Mouse (Mus musculus): Measurements from ENCODE around the gene Upk3bl. TPM values are rescaled to one million over a fixed set of nuclear protein-coding genes. Genes with fewer than 3 reads are reported as not detected.

The Upk3bl gene
- polyA plus RNA-seq, 1 experiment from 2014 or later: not detected

- ATAC-seq (ENCODE audit: low FRiP score, low TSS enrichment) (no peak), DNase-seq (no peak)
- no peaks in the 10 kb centered on the region for H3K9me3 ChIP-seq (ENCODE audit: control insufficient read depth, low read length)
- H3K9ac ChIP-seq (replicated peaks; ENCODE audit: low read length): no peak overlapping the region
- H3K36me3 ChIP-seq (ENCODE audit: control insufficient read depth, insufficient read depth, low read length): no peaks in the 10 kb centered on the region
- H3K27me3 ChIP-seq (ENCODE audit: control insufficient read depth, insufficient read depth, low read length): no peaks in the 10 kb centered on the region
- H3K4me1 ChIP-seq (ENCODE audit: control insufficient read depth, insufficient read depth, low read length): no peaks in the 10 kb centered on the region
- WGBS: 93% methylated on average over 5 of the region's 5 CpGs
- H3K4me3 ChIP-seq (replicated peaks; ENCODE audit: low read depth, low read length): no peak overlapping the region
- H3K27ac ChIP-seq (replicated peaks; ENCODE audit: low read depth, low read length): no peak overlapping the region
- no peak overlapping the region for H3K4me2 ChIP-seq (ENCODE audit: low read length)
Measured at GRCm38 (mm10) chr5:136075076-136075475, 20.8 kb downstream of the Upk3bl start.

GRCm38 (mm10) chr5:136076284-136076683, 22.0 kb downstream of the Upk3bl start:
- no peak for ATAC-seq (ENCODE audit: low FRiP score, low TSS enrichment)
- H3K9me3 ChIP-seq (ENCODE audit: control insufficient read depth, low read length): no peaks in the 10 kb centered on the region
- WGBS: 50% methylated on average over 7 of the region's 7 CpGs
- DNase-seq: peak; percentile 21
- no peak overlapping the region for H3K27ac ChIP-seq (replicated peaks; ENCODE audit: low read depth, low read length)
- no peaks in the 10 kb centered on the region for H3K4me1 ChIP-seq (ENCODE audit: control insufficient read depth, insufficient read depth, low read length)
- H3K4me3 ChIP-seq (replicated peaks; ENCODE audit: low read depth, low read length): no peak overlapping the region
- H3K27me3 ChIP-seq (ENCODE audit: control insufficient read depth, insufficient read depth, low read length): no peaks in the 10 kb centered on the region
- no peaks in the 10 kb centered on the region for H3K36me3 ChIP-seq (ENCODE audit: control insufficient read depth, insufficient read depth, low read length)
- H3K4me2 ChIP-seq (ENCODE audit: low read length): no peak overlapping the region
- no peak overlapping the region for H3K9ac ChIP-seq (replicated peaks; ENCODE audit: low read length)

GRCm38 (mm10) chr5:136077001-136077550, 22.8 kb downstream of the Upk3bl start:
- Histone ChIP-seq H3K9me3 (ENCODE audit: control insufficient read depth, low read length) (no peaks in the 10 kb centered on the region), H3K4me2 (ENCODE audit: low read length) (no peak overlapping the region), H3K9ac (replicated peaks; ENCODE audit: low read length) (no peak overlapping the region), H3K27ac (replicated peaks; ENCODE audit: low read depth, low read length) (no peak overlapping the region), H3K4me3 (replicated peaks; ENCODE audit: low read depth, low read length) (no peak overlapping the region), H3K27me3 (ENCODE audit: control insufficient read depth, insufficient read depth, low read length) (no peaks in the 10 kb centered on the region), H3K4me1 (ENCODE audit: control insufficient read depth, insufficient read depth, low read length) (no peaks in the 10 kb centered on the region), H3K36me3 (ENCODE audit: control insufficient read depth, insufficient read depth, low read length) (no peaks in the 10 kb centered on the region)
- WGBS: 89% methylated on average over 9 of the region's 9 CpGs
- DNase-seq (no peak), ATAC-seq (ENCODE audit: low FRiP score, low TSS enrichment) (no peak)

GRCm38 (mm10) chr5:136078136-136078535, 23.8 kb downstream of the Upk3bl start:
- Histone ChIP-seq H3K4me2 (ENCODE audit: low read length) (no peak overlapping the region), H3K9me3 (ENCODE audit: control insufficient read depth, low read length) (no peaks in the 10 kb centered on the region)
- no peak for DNase-seq

GRCm38 (mm10) chr5:136082345-136082744, 28.1 kb downstream of the Upk3bl start:
- Histone ChIP-seq H3K4me1 (ENCODE audit: control insufficient read depth, insufficient read depth, low read length) (peaks cover 21% of the 10 kb centered on the region), H3K9ac (replicated peaks; ENCODE audit: low read length) (no peak overlapping the region), H3K27me3 (ENCODE audit: control insufficient read depth, insufficient read depth, low read length) (no peaks in the 10 kb centered on the region), H3K27ac (replicated peaks; ENCODE audit: low read depth, low read length) (no peak overlapping the region), H3K4me2 (ENCODE audit: low read length) (no peak overlapping the region), H3K9me3 (ENCODE audit: control insufficient read depth, low read length) (no peaks in the 10 kb centered on the region), H3K36me3 (ENCODE audit: control insufficient read depth, insufficient read depth, low read length) (no peaks in the 10 kb centered on the region), H3K4me3 (replicated peaks; ENCODE audit: low read depth, low read length) (no peak overlapping the region)
- ATAC-seq (ENCODE audit: low FRiP score, low TSS enrichment): no peak
- DNase-seq: no peak
- 79% methylated on average over 4 of the region's 4 CpGs for WGBS

More at GRCm38 (mm10) chr5:136078136-136078535, 23.8 kb downstream of the Upk3bl start:
- 96% methylated on average over 5 of the region's 5 CpGs for WGBS
- no peaks in the 10 kb centered on the region for H3K36me3 ChIP-seq (ENCODE audit: control insufficient read depth, insufficient read depth, low read length)
- H3K4me1 ChIP-seq (ENCODE audit: control insufficient read depth, insufficient read depth, low read length): no peaks in the 10 kb centered on the region
- no peak overlapping the region for H3K4me3 ChIP-seq (replicated peaks; ENCODE audit: low read depth, low read length)
- H3K27me3 ChIP-seq (ENCODE audit: control insufficient read depth, insufficient read depth, low read length): no peaks in the 10 kb centered on the region
- no peak overlapping the region for H3K9ac ChIP-seq (replicated peaks; ENCODE audit: low read length)
- no peak overlapping the region for H3K27ac ChIP-seq (replicated peaks; ENCODE audit: low read depth, low read length)
- no peak for ATAC-seq (ENCODE audit: low FRiP score, low TSS enrichment)

GRCm38 (mm10) chr5:136083669-136084107, 29.4 kb downstream of the Upk3bl start, which contains the start of gene Rasa4:
Rasa4 (plus strand) TSS chr5:136083916.
- 0 out of 2 replicates have a peak within 1 kb of the TSS, but pooled peaks have one; percentile 20 for H3K27ac ChIP-seq (replicated peaks; ENCODE audit: low read depth, low read length)
- no peaks in the 10 kb centered on the region for H3K9me3 ChIP-seq (ENCODE audit: control insufficient read depth, low read length)
- DNase-seq (peak; percentile 98), ATAC-seq (ENCODE audit: low FRiP score, low TSS enrichment) (peak; percentile 93)
- H3K27me3 ChIP-seq (ENCODE audit: control insufficient read depth, insufficient read depth, low read length): no peaks in the 10 kb centered on the region
- H3K4me3 ChIP-seq (replicated peaks; ENCODE audit: low read depth, low read length): peak within 1 kb of the TSS; percentile 62
- H3K36me3 ChIP-seq (ENCODE audit: control insufficient read depth, insufficient read depth, low read length): no peaks in the 10 kb centered on the region
- peak within 1 kb of the TSS; percentile 57 for H3K9ac ChIP-seq (replicated peaks; ENCODE audit: low read length)
- WGBS: under 1% methylated on average over 27 of the region's 28 CpGs
- H3K4me2 ChIP-seq (ENCODE audit: low read length): peak within 1 kb of the TSS; percentile 90
- peaks cover 21% of the 10 kb centered on the region for H3K4me1 ChIP-seq (ENCODE audit: control insufficient read depth, insufficient read depth, low read length)

GRCm38 (mm10) chr5:136084144-136084881, 30.0 kb downstream of the Upk3bl start:
- WGBS: under 1% methylated on average over 23 of the region's 23 CpGs
- Histone ChIP-seq H3K9ac (replicated peaks; ENCODE audit: low read length) (peak overlapping the region; percentile 57), H3K9me3 (ENCODE audit: control insufficient read depth, low read length) (no peaks in the 10 kb centered on the region), H3K36me3 (ENCODE audit: control insufficient read depth, insufficient read depth, low read length) (no peaks in the 10 kb centered on the region), H3K4me1 (ENCODE audit: control insufficient read depth, insufficient read depth, low read length) (peaks cover 21% of the 10 kb centered on the region), H3K4me3 (replicated peaks; ENCODE audit: low read depth, low read length) (peak overlapping the region; percentile 62), H3K4me2 (ENCODE audit: low read length) (peak overlapping the region; percentile 90), H3K27ac (replicated peaks; ENCODE audit: low read depth, low read length) (0 out of 2 replicates have a peak overlapping the region, but pooled peaks have one; percentile 20), H3K27me3 (ENCODE audit: control insufficient read depth, insufficient read depth, low read length) (no peaks in the 10 kb centered on the region)
- DNase-seq: no peak
- peak; percentile 36 for ATAC-seq (ENCODE audit: low FRiP score, low TSS enrichment)

GRCm38 (mm10) chr5:136084891-136085651, 30.8 kb downstream of the Upk3bl start:
- H3K4me2 ChIP-seq (ENCODE audit: low read length): peak overlapping the region; percentile 90
- ATAC-seq (ENCODE audit: low FRiP score, low TSS enrichment) (peak; percentile 60; the same call in 1 of the 2 replicates), DNase-seq (peak; percentile 85)
- peak overlapping the region; percentile 70 for H3K27ac ChIP-seq (replicated peaks; ENCODE audit: low read depth, low read length)
- H3K4me1 ChIP-seq (ENCODE audit: control insufficient read depth, insufficient read depth, low read length): peaks cover 21% of the 10 kb centered on the region
- peak overlapping the region; percentile 62 for H3K4me3 ChIP-seq (replicated peaks; ENCODE audit: low read depth, low read length)
- no peaks in the 10 kb centered on the region for H3K9me3 ChIP-seq (ENCODE audit: control insufficient read depth, low read length)
- no peaks in the 10 kb centered on the region for H3K27me3 ChIP-seq (ENCODE audit: control insufficient read depth, insufficient read depth, low read length)
- 3% methylated on average over 21 of the region's 21 CpGs for WGBS
- no peaks in the 10 kb centered on the region for H3K36me3 ChIP-seq (ENCODE audit: control insufficient read depth, insufficient read depth, low read length)
- H3K9ac ChIP-seq (replicated peaks; ENCODE audit: low read length): peak overlapping the region; percentile 46

Measured in midbrain, embryonic 14.5 days (tissue).